In genomic region chr16:13022875-13023274, GRCm38 (mm10) we compare ENCODE assay signal across 8 mouse cellular contexts.
DNase-seq lines count a peak whose midpoint lies in the region; ATAC-seq and TF ChIP-seq lines count a peak whose summit lies in the region.

No protein-coding gene starts in this region.

- ATAC-seq in embryonic facial prominence, embryonic 11.5 days (replicated peaks; ENCODE audit: insufficient number of reproducible peaks, low FRiP score, low TSS enrichment, low read depth) = no peak
- no peak for ATAC-seq in erythroblast, adult 5-6 weeks (replicated peaks; ENCODE audit: low FRiP score, poor library complexity, severe bottlenecking)

- H3K79me2 ChIP-seq in heart, adult 2 months (replicated peaks; ENCODE audit: control insufficient read depth, insufficient read depth, low read length) = no peaks in the 10 kb centered on the region

- no peak for TF ChIP-seq POLR2A in heart, adult 2 months (IDR thresholded peaks at IDR 0.05; ENCODE audit: insufficient read depth, low read depth, low read length)
- no peak for TF ChIP-seq POLR2A in testis, adult 2 months (IDR thresholded peaks at IDR 0.05; ENCODE audit: control insufficient read depth, low read depth, low read length)

- no peaks in the 10 kb centered on the region for H3K27me3 ChIP-seq in heart, adult 2 months (ENCODE audit: control insufficient read depth, insufficient read depth, low read length)
- H3K27me3 ChIP-seq in heart, embryonic 10.5 days (ENCODE audit: insufficient read depth, poor library complexity, severe bottlenecking) = no peaks in the 10 kb centered on the region
- no peaks in the 10 kb centered on the region for H3K27me3 ChIP-seq in testis, adult 2 months (ENCODE audit: control insufficient read depth, insufficient read depth, low read length)
- H3K27me3 ChIP-seq in embryonic facial prominence, embryonic 11.5 days (ENCODE audit: control insufficient read depth, insufficient read depth, low read length) = no peaks in the 10 kb centered on the region
- no peaks in the 10 kb centered on the region for H3K27me3 ChIP-seq in splenic B cell, adult 2 months (ENCODE audit: control insufficient read depth, insufficient read depth, low read length, poor library complexity, severe bottlenecking)

- TF ChIP-seq CTCF in heart, adult 2 months (IDR thresholded peaks at IDR 0.05) = peak; percentile 69
- peak; percentile 53; the same call in 1 of the 2 replicates for TF ChIP-seq CTCF in testis, adult 2 months (IDR thresholded peaks at IDR 0.05; ENCODE audit: control insufficient read depth, insufficient read depth, insufficient replicate concordance, low read depth, low read length)

- no peak overlapping the region for H3K4me3 ChIP-seq in heart, adult 2 months
- no peak overlapping the region for H3K4me3 ChIP-seq in heart, embryonic 10.5 days
- H3K4me3 ChIP-seq in testis, adult 2 months (ENCODE audit: control insufficient read depth, low read depth, low read length) = no peak overlapping the region
- H3K4me3 ChIP-seq in embryonic facial prominence, embryonic 11.5 days (ENCODE audit: low read depth, low read length) = no peak overlapping the region

- peak in 1 of 2 experiments; percentile 21 for DNase-seq in heart, adult 2 months
- no peak for DNase-seq in heart, embryonic 10.5 days (ENCODE audit: low spot score)
- no peak for DNase-seq in testis, postnatal 14 days (ENCODE audit: low spot score)
- peak; percentile 6 for DNase-seq in embryonic facial prominence, embryonic 11.5 days (ENCODE audit: low spot score)
- peak; percentile 40 for DNase-seq in splenic B cell, adult 2 months (ENCODE audit: low read depth, low spot score)
- no peak for DNase-seq in frontal cortex, postnatal 10 days (ENCODE audit: low spot score in 2 of 2)

- no peaks in the 10 kb centered on the region for H3K36me3 ChIP-seq in heart, adult 2 months (ENCODE audit: control insufficient read depth, insufficient read depth, low read length)
- no peaks in the 10 kb centered on the region for H3K36me3 ChIP-seq in heart, embryonic 10.5 days
- no peaks in the 10 kb centered on the region for H3K36me3 ChIP-seq in testis, adult 2 months (ENCODE audit: control insufficient read depth, insufficient read depth, low read length)
- H3K36me3 ChIP-seq in embryonic facial prominence, embryonic 11.5 days (replicated peaks; ENCODE audit: control insufficient read depth, insufficient read depth, low read depth, low read length) = no peaks in the 10 kb centered on the region
- no peaks in the 10 kb centered on the region for H3K36me3 ChIP-seq in splenic B cell, adult 2 months (ENCODE audit: control insufficient read depth, insufficient read depth, low read length, poor library complexity, severe bottlenecking)

- no peak for TF ChIP-seq EP300 in heart, adult 2 months (IDR thresholded peaks at IDR 0.05; ENCODE audit: insufficient read depth, low read depth, low read length)

- no peak overlapping the region for H3K4me2 ChIP-seq in embryonic facial prominence, embryonic 11.5 days (ENCODE audit: low read depth, low read length)

- H3K27ac ChIP-seq in heart, adult 2 months = no peak overlapping the region
- H3K27ac ChIP-seq in heart, embryonic 10.5 days = no peak overlapping the region
- H3K27ac ChIP-seq in testis, adult 2 months (ENCODE audit: control insufficient read depth, insufficient read depth, low read depth, low read length) = no peak overlapping the region
- no peak overlapping the region for H3K27ac ChIP-seq in embryonic facial prominence, embryonic 11.5 days (replicated peaks; ENCODE audit: low read depth, low read length)

- no peaks in the 10 kb centered on the region for H3K9me3 ChIP-seq in heart, embryonic 10.5 days
- H3K9me3 ChIP-seq in embryonic facial prominence, embryonic 11.5 days (replicated peaks; ENCODE audit: control insufficient read depth, low read length) = no peaks in the 10 kb centered on the region

- no peak overlapping the region for H3K9ac ChIP-seq in heart, adult 2 months (ENCODE audit: low read depth, low read length)
- no peak overlapping the region for H3K9ac ChIP-seq in embryonic facial prominence, embryonic 11.5 days (replicated peaks; ENCODE audit: low read length)

- intact Hi-C loops in heart, adult 2 months (cut with DNase I) = no loop called here

- WGBS in heart, adult 2 months = 42% methylated on average over 4 of the region's 4 CpGs
- WGBS in heart, embryonic 10.5 days = 51% methylated on average over 4 of the region's 4 CpGs
- WGBS in embryonic facial prominence, embryonic 11.5 days = 60% methylated on average over 4 of the region's 4 CpGs

- no peaks in the 10 kb centered on the region for H3K4me1 ChIP-seq in heart, adult 2 months (ENCODE audit: control insufficient read depth, insufficient read depth, low read length)
- H3K4me1 ChIP-seq in heart, embryonic 10.5 days = no peaks in the 10 kb centered on the region
- no peaks in the 10 kb centered on the region for H3K4me1 ChIP-seq in testis, adult 2 months (ENCODE audit: control insufficient read depth, insufficient read depth, low read length)
- no peaks in the 10 kb centered on the region for H3K4me1 ChIP-seq in embryonic facial prominence, embryonic 11.5 days (ENCODE audit: control insufficient read depth, insufficient read depth, low read length)

Comparison
In these comparisons a context has a peak if more than half of its experiments do, and no peak if none do; other contexts are left out.
1. DNase-seq: peak in embryonic facial prominence, embryonic 11.5 days (single experiment) and splenic B cell, adult 2 months (single experiment); none in heart, embryonic 10.5 days (single experiment), testis, postnatal 14 days (single experiment) and frontal cortex, postnatal 10 days (0 of 2).